Mouse (Mus musculus) bone marrow macrophage, adult 2 months (primary cell): ENCODE data around the gene Ltb4r2. TPM values are rescaled to one million over a fixed set of nuclear protein-coding genes. Genes with fewer than 3 reads are reported as not detected.
A peak's percentile ranks its signal among the peaks of the same experiment; 100 is the strongest.

Experiments used
- H3K27ac ChIP-seq: 2 replicates; pipeline ENCODE4 v1.5.1; 2012; ENCODE audit warnings: low read depth, low read length; ENCODE audit not compliant: insufficient read depth
- H3K4me1 ChIP-seq: 2 replicates; pipeline ENCODE4 v1.6.1; 2012; ENCODE audit warnings: low read length; ENCODE audit not compliant: control insufficient read depth, insufficient read depth
- H3K4me3 ChIP-seq: 2 replicates; pipeline ENCODE4 v1.5.1; 2012; ENCODE audit warnings: mild to moderate bottlenecking, low read length, moderate library complexity; ENCODE audit not compliant: insufficient read depth
- CTCF ChIP-seq: IDR thresholded peaks from 2 replicates; pipeline ENCODE4 v1.5.1; 2012; ENCODE audit warnings: low read depth, mild to moderate bottlenecking, low read length, moderate library complexity
- POLR2A ChIP-seq: IDR thresholded peaks from 2 replicates; pipeline ENCODE4 v1.6.1; 2012; ENCODE audit warnings: mild to moderate bottlenecking, low read depth, low read length, borderline replicate concordance
- polyA plus RNA-seq: library from polyadenylated mRNA; stranded (reverse); fragments of >200 nt; gene quantifications from 2 replicates; pipeline ENCODE4 v1.2.4, GENCODE M21; 2012; ENCODE audit not compliant: missing spikeins, insufficient read depth, insufficient read length

Ltb4r2 gene
- polyA plus RNA-seq, 1 experiment: 0.15 TPM

GRCm38 (mm10) chr14:55721700-55722437, 39.4 kb upstream of the Ltb4r2 start, which contains the start of gene Rabggta:
Gene Rabggta (minus strand): TSS chr14:55722263.
- Histone ChIP-seq H3K4me3 (peak within 1 kb of the TSS; percentile 76), H3K27ac (peak within 1 kb of the TSS; percentile 38), H3K4me1 (peaks cover 21% of the 10 kb centered on the region)
- TF ChIP-seq POLR2A (no peak), CTCF (peak; percentile 50)

GRCm38 (mm10) chr14:55722438-55722945, 38.7 kb upstream of the Ltb4r2 start:
- TF ChIP-seq POLR2A (no peak), CTCF (no peak)
- 0 out of 2 replicates have a peak overlapping the region, but pooled peaks have one; percentile 76 for H3K4me3 ChIP-seq
- H3K27ac ChIP-seq: no peak overlapping the region
- peaks cover 27% of the 10 kb centered on the region for H3K4me1 ChIP-seq

GRCm38 (mm10) chr14:55723433-55723832, 37.8 kb upstream of the Ltb4r2 start:
- H3K4me1 ChIP-seq: peaks cover 36% of the 10 kb centered on the region
- H3K27ac ChIP-seq: no peak overlapping the region
- H3K4me3 ChIP-seq: no peak overlapping the region
- TF ChIP-seq CTCF (no peak), POLR2A (no peak)

- peak overlapping the region; percentile 55 for H3K27ac ChIP-seq
- peaks cover 43% of the 10 kb centered on the region for H3K4me1 ChIP-seq
- H3K4me3 ChIP-seq: peak overlapping the region; percentile 22
- TF ChIP-seq POLR2A: no peak
- TF ChIP-seq CTCF: no peak
Observed at GRCm38 (mm10) chr14:55724411-55724871, 36.8 kb upstream of the Ltb4r2 start.

GRCm38 (mm10) chr14:55726261-55726660, 35.0 kb upstream of the Ltb4r2 start:
- Histone ChIP-seq H3K4me3 (no peak overlapping the region), H3K4me1 (peaks cover 52% of the 10 kb centered on the region), H3K27ac (no peak overlapping the region)
- TF ChIP-seq CTCF (no peak), POLR2A (no peak)

GRCm38 (mm10) chr14:55727889-55728685, 33.1 kb upstream of the Ltb4r2 start:
- H3K4me3 ChIP-seq: no peak overlapping the region
- H3K27ac ChIP-seq: no peak overlapping the region
- TF ChIP-seq CTCF (no peak), POLR2A (no peak)
- peaks cover 49% of the 10 kb centered on the region for H3K4me1 ChIP-seq

- no peak overlapping the region for H3K27ac ChIP-seq
- TF ChIP-seq POLR2A (no peak), CTCF (no peak)
- no peak overlapping the region for H3K4me3 ChIP-seq
- peaks cover 49% of the 10 kb centered on the region for H3K4me1 ChIP-seq
Observed at GRCm38 (mm10) chr14:55730116-55730515, 31.1 kb upstream of the Ltb4r2 start.

GRCm38 (mm10) chr14:55730531-55731032, 30.6 kb upstream of the Ltb4r2 start:
- TF ChIP-seq CTCF: no peak
- no peak for TF ChIP-seq POLR2A
- H3K27ac ChIP-seq: no peak overlapping the region
- no peak overlapping the region for H3K4me3 ChIP-seq
- H3K4me1 ChIP-seq: peaks cover 49% of the 10 kb centered on the region

GRCm38 (mm10) chr14:55733889-55734288, 27.3 kb upstream of the Ltb4r2 start:
- TF ChIP-seq CTCF (no peak), POLR2A (no peak)
- Histone ChIP-seq H3K27ac (no peak overlapping the region), H3K4me1 (peaks cover 36% of the 10 kb centered on the region), H3K4me3 (no peak overlapping the region)

GRCm38 (mm10) chr14:55734869-55735268, 26.4 kb upstream of the Ltb4r2 start:
- no peak for TF ChIP-seq POLR2A
- TF ChIP-seq CTCF: no peak
- H3K4me1 ChIP-seq: peaks cover 32% of the 10 kb centered on the region
- no peak overlapping the region for H3K4me3 ChIP-seq
- H3K27ac ChIP-seq: no peak overlapping the region
